Mouse (Mus musculus) stomach, embryonic 16.5 days (tissue): ENCODE measurements at regions not wholly inside any gene's neighbourhood (a gene's known extent, or its start where the extent isn't known, plus 50 kb on each side); places are given as distances from the start of the nearest gene placed in this dataset.

Source experiments
- ATAC-seq: fragments of 200-750 bp; cut with Nextera tagmentation; 2 replicates; pipeline ENCODE4 v1.8.0; 2017; ENCODE audit warnings: moderate number of reproducible peaks, moderate TSS enrichment; ENCODE audit not compliant: insufficient read depth, low FRiP score
- H3K27ac ChIP-seq: fragments of 300-500 bp; sonication (generic); 2 replicates; pipeline ENCODE4 v1.5.1; 2014; ENCODE audit warnings: low read length
- H3K27me3 ChIP-seq: fragments of 300-500 bp; sonication (generic); 2 replicates; pipeline ENCODE4 v1.6.1; 2014; ENCODE audit warnings: low read length, control low read depth, mixed read lengths; ENCODE audit not compliant: control insufficient read depth, insufficient read depth
- H3K36me3 ChIP-seq: fragments of 300-500 bp; sonication (generic); 2 replicates; pipeline ENCODE4 v1.6.1; 2014; ENCODE audit warnings: low read length; ENCODE audit not compliant: control insufficient read depth, insufficient read depth
- H3K4me1 ChIP-seq: fragments of 300-500 bp; sonication (generic); 2 replicates; pipeline ENCODE4 v1.6.1; 2014; ENCODE audit warnings: low read length, control low read depth, mixed read lengths; ENCODE audit not compliant: control insufficient read depth, insufficient read depth
- H3K4me2 ChIP-seq: fragments of 300-500 bp; sonication (generic); 2 replicates; pipeline ENCODE4 v1.6.1; 2014; ENCODE audit warnings: low read depth, low read length, mixed read lengths
- H3K4me3 ChIP-seq: fragments of 300-500 bp; sonication (generic); replicated peaks from 2 replicates; pipeline ENCODE4 v1.5.1; 2014; ENCODE audit warnings: mild to moderate bottlenecking, low read length
- H3K9ac ChIP-seq: fragments of 300-500 bp; sonication (generic); 2 replicates; pipeline ENCODE4 v1.6.1; 2014; ENCODE audit warnings: low read length
- H3K9me3 ChIP-seq: fragments of 300-500 bp; sonication (generic); replicated peaks from 2 replicates; pipeline ENCODE4 v1.6.1; 2016; ENCODE audit warnings: low read length, control low read depth; ENCODE audit not compliant: control insufficient read depth
- WGBS: fragments of 180-500 bp; shearing (Covaris S2); extraction: QIAGEN DNeasy Blood & Tissue Kit; methylation state at CpG from one replicate; pipeline ENCODE4 v1.1.7; 2014; 5-methylcytosine and 5-hydroxymethylcytosine counted together

DNA sequence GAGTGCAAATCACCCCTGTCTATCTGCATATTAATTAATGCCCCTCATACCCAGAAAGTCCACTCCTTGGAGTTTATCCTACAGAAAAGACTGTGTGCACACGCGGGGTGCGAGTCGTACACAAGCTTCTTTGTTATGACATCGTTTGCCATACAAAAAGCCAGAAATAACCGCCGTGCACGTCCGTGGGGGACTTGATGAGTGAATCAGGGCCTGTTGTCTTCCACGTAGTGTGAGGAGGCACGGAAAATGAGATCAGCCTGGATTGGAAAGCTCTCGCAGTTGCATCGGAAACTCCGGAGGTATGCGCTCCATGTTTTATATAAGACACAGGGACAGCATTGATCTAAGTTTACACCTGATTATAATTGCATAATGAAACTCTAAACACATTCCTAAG is 120.3 kb downstream of the Etnk1 start:
- 85% methylated on average over 15 of the region's 15 CpGs for WGBS
- Histone ChIP-seq H3K9me3 (no peaks in the 10 kb centered on the region), H3K27me3 (no peaks in the 10 kb centered on the region), H3K4me1 (no peaks in the 10 kb centered on the region), H3K36me3 (no peaks in the 10 kb centered on the region), H3K9ac (no peak overlapping the region), H3K27ac (no peak overlapping the region), H3K4me2 (no peak overlapping the region), H3K4me3 (no peak overlapping the region)
- ATAC-seq, result no peak

DNA sequence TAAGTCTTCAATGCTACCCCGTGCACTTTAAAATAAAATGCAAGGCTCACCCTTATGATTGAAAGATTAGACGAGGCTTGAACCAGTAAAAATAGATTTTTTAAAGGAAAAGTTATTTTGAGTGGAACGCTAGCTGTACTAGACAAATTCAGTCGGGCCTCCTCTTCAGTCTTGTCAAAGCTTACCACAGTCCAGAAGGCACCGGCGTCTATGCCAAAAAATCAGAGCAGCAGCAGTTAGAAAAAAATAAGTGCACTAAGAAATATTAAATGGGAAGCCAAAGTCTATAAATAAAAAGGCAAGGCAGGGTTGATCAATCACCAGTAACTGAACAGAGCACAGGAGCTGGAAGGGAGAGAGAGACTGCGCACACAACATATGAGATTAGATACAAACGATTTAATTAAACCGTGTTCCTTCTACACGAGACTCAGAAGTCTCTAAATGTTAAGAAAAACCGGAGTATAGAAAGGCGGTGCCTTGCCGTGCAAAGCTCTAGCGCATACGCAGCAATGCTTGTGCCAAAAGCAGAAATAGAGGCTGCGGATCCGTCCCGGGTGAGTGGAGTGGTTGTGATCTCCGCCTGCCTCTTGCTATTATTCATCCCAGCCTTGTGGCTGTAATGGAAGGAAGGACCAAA is 121.6 kb downstream of the Etnk1 start:
- no peak overlapping the region for H3K27ac ChIP-seq
- ATAC-seq, result no peak

DNA sequence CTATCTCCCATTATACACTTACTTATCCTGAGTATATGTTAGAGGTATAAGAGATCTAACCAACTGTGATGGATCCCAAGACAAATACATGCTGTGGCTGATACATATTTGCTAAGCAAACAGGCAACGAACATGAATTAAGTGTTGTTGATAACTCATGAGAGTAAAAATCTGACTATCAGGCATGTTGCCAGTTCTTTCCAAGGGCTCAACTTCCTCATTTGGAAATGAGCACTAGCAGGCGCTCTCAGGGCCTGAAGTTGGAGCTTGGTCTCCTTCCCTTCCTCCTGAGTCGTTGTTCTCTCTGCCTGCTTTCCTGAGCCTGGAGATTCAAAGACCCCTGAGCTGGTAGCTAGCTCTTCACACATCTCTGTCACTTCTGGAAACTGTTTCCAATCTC is 126.6 kb downstream of the Etnk1 start:
- H3K9ac ChIP-seq, result no peak overlapping the region
- 48% methylated on average over 3 of the region's 3 CpGs for WGBS
- H3K4me1 ChIP-seq, result no peaks in the 10 kb centered on the region
- ATAC-seq, result no peak
- H3K4me2 ChIP-seq, result no peak overlapping the region
- H3K27me3 ChIP-seq, result no peaks in the 10 kb centered on the region
- no peaks in the 10 kb centered on the region for H3K36me3 ChIP-seq
- no peak overlapping the region for H3K4me3 ChIP-seq
- no peaks in the 10 kb centered on the region for H3K9me3 ChIP-seq
- no peak overlapping the region for H3K27ac ChIP-seq

More for the DNA sequence above, 121.6 kb downstream of the Etnk1 start:
- no peaks in the 10 kb centered on the region for H3K9me3 ChIP-seq
- H3K4me2 ChIP-seq, result no peak overlapping the region
- no peaks in the 10 kb centered on the region for H3K4me1 ChIP-seq
- H3K27me3 ChIP-seq, result no peaks in the 10 kb centered on the region
- 71% methylated on average over 19 of the region's 19 CpGs for WGBS
- H3K9ac ChIP-seq, result no peak overlapping the region
- H3K36me3 ChIP-seq, result no peaks in the 10 kb centered on the region
- H3K4me3 ChIP-seq, result no peak overlapping the region

DNA sequence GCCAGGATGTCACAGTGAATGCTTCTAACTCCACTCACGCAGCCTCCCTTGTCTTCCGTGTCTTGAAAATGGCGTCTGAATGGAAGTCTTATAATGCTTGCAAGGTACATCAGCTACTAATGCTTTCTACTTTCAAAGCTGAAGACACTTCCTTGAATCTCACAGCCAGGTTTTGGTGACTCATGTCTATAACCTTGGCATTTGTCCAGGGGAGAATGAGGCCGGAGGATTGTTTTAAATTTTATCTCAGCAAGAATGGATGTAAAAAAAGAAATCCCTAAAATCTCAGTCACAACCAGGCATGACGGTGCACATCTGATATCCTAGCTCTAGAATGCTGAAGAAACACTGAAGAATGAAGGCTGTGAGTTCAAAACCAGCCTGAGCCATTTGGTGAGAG is 131.4 kb downstream of the Etnk1 start:
- H3K4me2 ChIP-seq, result no peak overlapping the region
- no peak overlapping the region for H3K27ac ChIP-seq
- 77% methylated on average over 5 of the region's 5 CpGs for WGBS
- no peaks in the 10 kb centered on the region for H3K27me3 ChIP-seq
- no peaks in the 10 kb centered on the region for H3K36me3 ChIP-seq
- H3K4me3 ChIP-seq, result no peak overlapping the region
- no peaks in the 10 kb centered on the region for H3K4me1 ChIP-seq
- no peaks in the 10 kb centered on the region for H3K9me3 ChIP-seq
- H3K9ac ChIP-seq, result no peak overlapping the region
- no peak for ATAC-seq

DNA sequence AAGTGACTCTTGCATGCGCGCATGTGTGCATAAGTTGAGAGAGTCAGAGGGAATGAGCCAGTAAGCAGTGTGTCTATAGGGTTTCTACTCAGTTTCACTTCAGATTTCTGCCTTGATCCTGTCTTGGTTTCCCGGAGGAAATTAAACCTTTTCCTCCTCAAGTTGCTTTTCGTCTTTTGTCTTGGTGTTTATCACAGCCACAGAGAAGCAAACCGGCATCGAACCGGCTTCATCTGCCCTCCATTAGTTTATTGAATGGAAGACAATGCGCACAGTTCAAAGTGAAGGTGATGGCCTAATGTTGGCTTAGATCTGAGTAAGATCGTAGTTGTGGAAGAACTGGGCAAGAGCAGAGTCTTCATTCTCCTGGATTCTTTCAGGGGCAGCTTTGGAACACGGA is 134.4 kb downstream of the Etnk1 start:
- Histone ChIP-seq H3K4me2 (no peak overlapping the region), H3K9ac (no peak overlapping the region), H3K36me3 (no peaks in the 10 kb centered on the region), H3K9me3 (no peaks in the 10 kb centered on the region), H3K4me1 (no peaks in the 10 kb centered on the region), H3K27ac (no peak overlapping the region), H3K27me3 (no peaks in the 10 kb centered on the region), H3K4me3 (no peak overlapping the region)
- 94% methylated on average over 10 of the region's 10 CpGs for WGBS
- ATAC-seq, result no peak

DNA sequence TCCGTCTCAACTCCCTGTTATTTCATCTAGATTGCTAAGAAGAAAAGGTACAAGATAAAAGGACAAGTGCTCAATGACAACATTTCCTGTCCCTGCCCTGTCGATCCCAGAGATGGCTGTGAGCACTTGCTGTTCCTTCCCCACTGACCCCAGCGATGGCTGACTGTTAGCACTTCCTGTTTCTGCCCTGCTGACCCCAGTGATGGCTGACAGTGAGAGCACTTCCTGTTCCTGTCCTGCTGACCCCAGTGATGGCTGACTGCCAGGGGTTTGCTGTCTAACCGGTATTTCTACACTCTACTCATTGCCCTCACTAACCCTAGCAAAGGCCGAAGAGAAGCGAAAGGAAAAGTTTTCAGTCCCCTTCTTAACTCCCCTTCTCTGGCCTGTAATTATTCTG is 140.3 kb downstream of the Etnk1 start:
- H3K36me3 ChIP-seq, result no peaks in the 10 kb centered on the region
- no peak overlapping the region for H3K4me3 ChIP-seq
- H3K9ac ChIP-seq, result no peak overlapping the region
- no peaks in the 10 kb centered on the region for H3K4me1 ChIP-seq
- no peaks in the 10 kb centered on the region for H3K27me3 ChIP-seq
- 63% methylated on average over 6 of the region's 6 CpGs for WGBS
- no peak for ATAC-seq
- H3K4me2 ChIP-seq, result no peak overlapping the region
- no peak overlapping the region for H3K27ac ChIP-seq
- no peaks in the 10 kb centered on the region for H3K9me3 ChIP-seq

DNA sequence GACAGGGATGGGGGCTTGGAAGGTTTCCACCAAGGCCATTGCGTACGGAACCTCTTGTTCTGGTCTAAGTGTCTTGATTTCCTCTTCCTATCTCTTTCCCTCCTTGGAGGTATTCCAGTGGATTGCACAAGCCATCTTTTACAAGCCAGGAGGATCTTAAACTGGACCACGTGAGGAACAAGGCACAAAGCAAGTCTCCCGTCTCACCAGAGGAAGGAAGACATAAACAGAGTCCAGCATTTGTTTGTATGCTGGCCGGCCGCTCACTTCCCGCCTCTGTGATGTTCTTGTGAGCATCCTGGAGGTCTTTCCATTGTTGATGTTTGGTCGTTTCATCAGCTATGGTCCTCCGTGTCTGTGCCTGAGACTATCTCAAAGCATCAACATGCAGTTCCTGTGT is 148.8 kb downstream of the Etnk1 start:
- Histone ChIP-seq H3K9ac (no peak overlapping the region), H3K9me3 (no peaks in the 10 kb centered on the region), H3K4me3 (no peak overlapping the region), H3K4me1 (no peaks in the 10 kb centered on the region), H3K27me3 (no peaks in the 10 kb centered on the region), H3K4me2 (no peak overlapping the region), H3K36me3 (no peaks in the 10 kb centered on the region), H3K27ac (no peak overlapping the region)
- no peak for ATAC-seq
- WGBS, result 48% methylated on average over 9 of the region's 9 CpGs

DNA sequence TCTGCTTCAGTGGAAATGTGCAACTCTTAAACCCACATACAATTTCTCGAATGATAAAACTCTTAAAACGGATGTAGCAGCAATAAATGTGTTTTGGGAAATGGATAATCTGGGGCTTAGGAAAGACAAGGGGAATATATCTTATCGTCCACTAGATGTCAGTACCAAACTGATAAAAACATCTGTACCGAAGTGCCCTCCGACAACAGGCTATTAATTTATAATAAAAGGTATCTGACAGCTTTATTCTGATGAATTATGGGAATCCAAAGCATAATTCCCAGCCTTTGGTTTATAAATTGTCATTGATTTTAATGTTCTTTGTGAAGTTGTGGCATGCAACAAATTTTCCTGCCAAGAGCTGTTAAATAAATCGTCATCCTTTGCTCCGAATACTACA is 153.4 kb downstream of the Etnk1 start:
- 41% methylated on average over 7 of the region's 7 CpGs for WGBS

DNA sequence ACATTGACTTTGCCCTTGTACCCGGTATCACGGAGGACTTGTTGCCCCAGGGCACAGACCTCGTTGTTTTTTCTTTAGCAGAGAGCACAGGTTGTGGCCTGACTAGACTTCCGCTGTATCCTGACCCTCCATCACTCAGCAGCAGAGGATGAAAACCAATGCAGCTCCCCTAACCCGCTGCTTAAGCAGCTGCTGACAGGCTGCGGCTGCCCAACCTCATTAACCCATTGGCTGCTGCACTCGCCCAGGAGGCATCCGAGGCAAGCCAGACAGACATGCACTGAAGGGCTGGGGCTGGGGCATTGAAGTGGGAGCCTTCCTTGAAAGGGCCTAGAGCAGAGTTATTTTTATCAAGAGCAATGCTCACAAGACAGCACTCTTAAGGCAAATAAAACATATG is 157.6 kb downstream of the Etnk1 start:
- Histone ChIP-seq H3K9me3 (no peaks in the 10 kb centered on the region), H3K4me3 (no peak overlapping the region), H3K27me3 (no peaks in the 10 kb centered on the region), H3K9ac (no peak overlapping the region), H3K4me1 (no peaks in the 10 kb centered on the region), H3K4me2 (no peak overlapping the region), H3K36me3 (no peaks in the 10 kb centered on the region), H3K27ac (no peak overlapping the region)
- 22% methylated on average over 8 of the region's 8 CpGs for WGBS
- no peak for ATAC-seq

More for the DNA sequence above, 153.4 kb downstream of the Etnk1 start:
- Histone ChIP-seq H3K36me3 (no peaks in the 10 kb centered on the region), H3K4me2 (no peak overlapping the region), H3K4me3 (no peak overlapping the region), H3K4me1 (no peaks in the 10 kb centered on the region), H3K27ac (no peak overlapping the region), H3K9me3 (no peaks in the 10 kb centered on the region), H3K9ac (no peak overlapping the region), H3K27me3 (no peaks in the 10 kb centered on the region)
- ATAC-seq, result no peak
